Mouse (Mus musculus) embryonic fibroblast, embryonic 13.5 days (primary cell): ENCODE results near the gene Nr2e3.

Source experiments
- CTCF ChIP-seq: IDR thresholded peaks from 2 replicates; pipeline ENCODE4 v1.5.1; 2011; ENCODE audit warnings: mild to moderate bottlenecking, control low read depth, low read length, moderate library complexity, borderline replicate concordance; ENCODE audit not compliant: insufficient read depth
- POLR2A ChIP-seq: IDR thresholded peaks from 2 replicates; pipeline ENCODE4 v1.6.1; 2011; ENCODE audit warnings: low read depth, mild to moderate bottlenecking, control low read depth, low read length, moderate library complexity

- no peak for TF ChIP-seq POLR2A
- no peak for TF ChIP-seq CTCF
These were observed 21.9 kb downstream of the Nr2e3 start for GRCm38 (mm10) chr9:59938529-59938928.
